Mouse (Mus musculus) kidney, adult 8-10 months (tissue): Measurements from ENCODE around the gene Serpina3j.
"Not testable (repeated sequence)": the region's sequence is repeated elsewhere in the genome, so short reads cannot be mapped to it uniquely, and the experiment has no call there.

Experiments used
- DNase-seq, 2 experiments: peaks; one replicate each; pipeline ENCODE4 v3.0.0; 2022

Serpina3j gene

GRCm38 (mm10) chr12:104314253-104314652 is at the start of gene Serpina3j:
Serpina3j (plus strand) TSS chr12:104314553.
- DNase-seq, result no peak

GRCm38 (mm10) chr12:104266374-104266773 is 48.0 kb upstream of the Serpina3j start:
- no peak for DNase-seq

GRCm38 (mm10) chr12:104278216-104279055 is 35.9 kb upstream of the Serpina3j start:
- DNase-seq, result no peak

- no peak for DNase-seq
Observed at GRCm38 (mm10) chr12:104279056-104279435, 35.3 kb upstream of the Serpina3j start.

GRCm38 (mm10) chr12:104283380-104283779 is 31.0 kb upstream of the Serpina3j start:
- no peak for DNase-seq

GRCm38 (mm10) chr12:104288336-104288735 is 26.0 kb upstream of the Serpina3j start:
- no peak for DNase-seq

GRCm38 (mm10) chr12:104289872-104290271 is 24.5 kb upstream of the Serpina3j start:
- no peak for DNase-seq

GRCm38 (mm10) chr12:104293963-104294362 is 20.4 kb upstream of the Serpina3j start:
- DNase-seq, result no peak

- DNase-seq, result no peak
Observed at GRCm38 (mm10) chr12:104298049-104298448, 16.3 kb upstream of the Serpina3j start.

GRCm38 (mm10) chr12:104305991-104306390 is 8.4 kb upstream of the Serpina3j start:
- no peak for DNase-seq

- no peak for DNase-seq
Observed at GRCm38 (mm10) chr12:104322454-104322853, 8.1 kb downstream of the Serpina3j start.

- DNase-seq, result no peak
Observed at GRCm38 (mm10) chr12:104331701-104332100, 17.3 kb downstream of the Serpina3j start.

GRCm38 (mm10) chr12:104336873-104337272 is 22.5 kb downstream of the Serpina3j start:
- peak in 1 of 2 experiments; percentile 17 for DNase-seq

GRCm38 (mm10) chr12:104338226-104338625 is 23.9 kb downstream of the Serpina3j start, which contains the start of the genes Serpina3k and Serpina3m:
Serpina3k (plus strand) TSS chr12:104338486.
Serpina3m (plus strand) TSS chr12:104338486.
- DNase-seq, result not testable (repeated sequence)

- DNase-seq, result no peak
Observed at GRCm38 (mm10) chr12:104338705-104339104, 24.4 kb downstream of the Serpina3j start.

- DNase-seq, result not testable (repeated sequence)
Observed at GRCm38 (mm10) chr12:104342489-104342888, 28.1 kb downstream of the Serpina3j start.

GRCm38 (mm10) chr12:104345181-104345580 is 30.8 kb downstream of the Serpina3j start:
- no peak for DNase-seq

GRCm38 (mm10) chr12:104345707-104346106 is 31.4 kb downstream of the Serpina3j start:
- no peak for DNase-seq

- no peak for DNase-seq
Observed at GRCm38 (mm10) chr12:104347091-104347490, 32.7 kb downstream of the Serpina3j start.

GRCm38 (mm10) chr12:104351812-104352211 is 37.5 kb downstream of the Serpina3j start:
- peak; percentile 48 to 67 for DNase-seq

GRCm38 (mm10) chr12:104356006-104356405 is 41.7 kb downstream of the Serpina3j start:
- no peak for DNase-seq

GRCm38 (mm10) chr12:104369986-104370385 is 55.6 kb downstream of the Serpina3j start:
- DNase-seq, result no peak
